Mouse (Mus musculus) urinary bladder, adult 18-20 months (tissue): Measurements from ENCODE around the gene Dyx1c1.

ENCODE experiments used
- DNase-seq, 2 experiments: peaks; one replicate each; pipeline ENCODE4 v3.0.0; 2022; ENCODE audit warnings: low spot score in 2 of 2, mixed read lengths in 2 of 2

Dyx1c1 gene

DNA sequence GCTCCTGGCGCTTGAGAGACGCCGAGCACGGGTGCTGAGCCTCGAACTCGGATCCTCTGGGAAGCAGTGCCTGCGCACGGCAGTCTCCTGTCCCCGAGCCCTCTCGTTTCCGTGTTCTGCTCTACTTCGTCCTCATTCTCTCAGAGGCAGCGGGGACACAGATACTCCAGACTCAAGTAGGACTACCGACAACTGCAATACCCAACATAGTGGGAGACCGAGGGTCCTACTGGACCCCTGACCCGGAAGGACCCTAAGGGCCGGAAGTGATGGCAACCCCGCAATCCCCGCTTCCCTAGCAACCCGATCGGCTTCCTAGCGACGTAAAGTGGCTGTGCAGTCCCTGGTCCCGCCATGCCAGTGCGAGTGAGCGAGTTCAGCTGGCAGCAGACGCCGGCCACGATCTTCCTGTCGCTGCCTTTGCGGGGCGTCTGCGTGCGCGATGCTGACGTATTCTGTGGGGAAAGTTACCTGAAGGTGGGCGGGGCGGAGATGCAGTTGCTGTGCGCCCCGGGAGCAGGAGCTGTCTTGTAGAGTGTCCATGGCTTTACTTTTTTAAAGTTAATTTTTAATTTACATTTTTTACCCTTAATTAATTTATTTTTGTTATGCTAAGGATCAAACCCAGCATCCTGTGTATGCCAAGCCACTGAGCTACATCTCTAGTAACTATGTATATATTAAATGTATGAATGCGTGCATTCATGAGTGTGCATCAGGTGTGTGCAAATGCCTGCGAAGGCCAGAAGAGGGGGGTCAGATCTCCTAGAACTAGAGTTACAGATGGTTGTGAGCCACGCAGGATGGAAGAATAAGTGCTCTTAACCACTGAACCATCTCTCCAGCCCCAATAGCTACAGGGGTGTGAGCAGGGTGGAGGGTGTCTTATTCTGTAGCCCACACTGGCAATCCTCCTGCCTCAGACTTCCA lies at the start of gene Dyx1c1, which contains the start of gene Gm44503:
Dyx1c1 (plus strand) TSS at position 265 of the 930 bp plus-strand sequence.
Gm44503 (plus strand) TSS at position 332 of the 930 bp plus-strand sequence.
- peak; percentile 51 to 62 for DNase-seq

- DNase-seq: no peak
Measured at GRCm38 (mm10) chr9:72911381-72911780, 47.2 kb upstream of the Dyx1c1 start.

- no peak for DNase-seq
Measured at GRCm38 (mm10) chr9:72913551-72913950, 45.0 kb upstream of the Dyx1c1 start.

DNA sequence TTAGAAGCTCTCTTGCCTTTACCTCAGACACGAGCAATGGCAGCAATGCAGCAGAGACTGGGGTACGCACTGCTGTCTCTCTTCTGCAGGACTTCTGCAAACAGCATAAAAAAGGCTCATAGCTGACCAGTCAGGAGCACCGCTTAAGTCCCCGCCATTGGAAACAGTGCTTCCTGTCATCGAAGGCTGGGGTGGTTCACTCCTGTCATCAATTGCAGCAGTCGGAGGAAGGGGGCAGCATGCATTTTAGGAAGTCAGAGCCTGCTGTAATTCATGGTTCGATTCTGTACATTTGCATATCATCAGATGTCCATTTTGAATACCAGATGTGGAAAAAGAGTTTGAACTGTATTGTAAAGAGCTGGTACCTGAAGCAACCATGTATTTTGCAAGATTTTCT lies 42.9 kb upstream of the Dyx1c1 start:
- DNase-seq: no peak

DNA sequence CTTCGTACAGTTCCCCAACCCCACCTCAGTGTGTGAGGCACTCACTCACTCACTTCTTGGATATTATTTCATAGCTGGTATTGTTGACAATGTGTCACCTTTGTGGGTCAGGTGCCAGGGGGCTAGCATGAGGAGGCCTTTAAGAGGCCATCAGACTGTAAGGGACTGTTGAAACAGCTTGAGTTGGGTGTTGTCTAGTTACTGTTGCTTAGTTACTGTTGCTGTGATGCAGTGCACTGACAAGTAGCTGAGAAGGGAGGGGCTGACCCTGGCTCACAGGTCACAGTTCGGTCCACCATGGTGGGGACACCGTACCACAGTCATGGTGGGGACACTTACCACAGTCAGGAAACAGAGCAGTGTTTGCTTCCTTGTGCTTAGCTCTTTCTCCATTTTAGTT lies 35.5 kb upstream of the Dyx1c1 start:
- no peak for DNase-seq

- DNase-seq: peak; percentile 15 to 23
Measured at GRCm38 (mm10) chr9:72925021-72925934, 33.3 kb upstream of the Dyx1c1 start, which contains the start of gene Pygo1. TSS of gene Pygo1 (plus strand) at chr9:72925645.

DNA sequence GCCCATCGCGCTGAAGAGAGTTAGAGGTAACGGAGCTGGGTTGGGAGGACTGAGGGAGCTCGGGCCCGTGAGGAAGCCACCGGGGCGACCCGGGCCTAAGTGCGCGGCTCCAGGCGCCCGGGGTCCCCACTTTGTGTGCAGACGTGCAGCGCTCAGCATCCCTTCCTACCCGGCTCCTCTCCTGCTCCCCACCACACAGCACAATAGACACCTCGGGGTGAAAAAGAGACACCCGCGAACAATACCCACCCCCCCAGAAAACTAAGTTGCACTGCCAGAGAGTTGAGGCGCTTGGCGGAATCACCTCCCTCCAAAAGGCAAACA lies 32.7 kb upstream of the Dyx1c1 start:
- no peak for DNase-seq

DNA sequence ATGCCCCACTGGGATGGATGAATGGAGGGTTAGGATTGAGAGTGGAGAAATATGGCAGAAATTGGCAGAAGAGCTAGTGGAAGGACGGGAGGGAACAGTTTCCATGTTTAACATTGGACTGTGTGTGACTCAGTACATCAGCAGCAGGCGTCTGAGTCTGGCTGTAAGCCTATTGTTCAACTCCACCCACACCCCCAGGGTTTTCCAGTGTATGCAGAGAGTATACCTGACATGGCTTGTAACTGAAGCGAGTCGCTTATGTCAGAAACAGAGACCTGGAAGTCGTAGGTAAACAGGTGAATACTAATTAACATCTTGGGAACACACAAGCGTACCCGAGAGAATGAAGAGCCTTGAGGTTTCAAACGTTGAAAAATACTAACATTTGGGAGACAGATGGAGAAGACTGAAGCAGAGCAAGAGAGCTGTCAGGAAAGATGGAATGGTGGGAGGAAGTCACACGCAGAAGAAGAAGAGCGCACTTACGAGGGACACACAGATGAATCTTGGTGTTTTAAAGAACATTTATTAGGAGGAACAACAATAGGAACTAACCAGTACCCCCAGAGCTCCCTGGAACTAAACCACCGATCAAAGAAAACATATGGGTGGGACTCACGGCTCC lies 27.3 kb upstream of the Dyx1c1 start:
- DNase-seq: no peak

GRCm38 (mm10) chr9:72935309-72935708 lies 23.3 kb upstream of the Dyx1c1 start:
- DNase-seq: no peak

DNA sequence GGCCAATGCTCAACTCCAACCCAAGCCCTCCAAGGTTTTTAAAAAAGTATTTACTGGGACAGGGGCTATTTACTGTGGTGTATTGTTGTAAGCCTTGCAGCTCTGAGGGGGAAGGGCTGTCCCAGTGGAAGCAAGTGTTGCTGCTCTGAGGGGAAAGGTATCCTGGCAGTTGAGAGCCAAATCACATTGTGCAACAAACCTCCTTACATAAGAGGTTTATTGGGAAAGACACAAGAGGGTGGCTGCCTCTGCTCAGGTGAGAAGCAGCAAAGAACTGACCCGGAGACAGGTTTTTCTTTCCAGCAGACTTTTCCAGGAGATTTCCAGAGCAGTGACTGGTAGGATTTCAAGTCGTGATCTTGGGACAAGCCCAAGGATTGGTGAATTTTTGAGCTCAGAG lies 22.3 kb upstream of the Dyx1c1 start:
- no peak for DNase-seq

- no peak for DNase-seq
Measured at GRCm38 (mm10) chr9:72943424-72943823, 15.2 kb upstream of the Dyx1c1 start.

DNA sequence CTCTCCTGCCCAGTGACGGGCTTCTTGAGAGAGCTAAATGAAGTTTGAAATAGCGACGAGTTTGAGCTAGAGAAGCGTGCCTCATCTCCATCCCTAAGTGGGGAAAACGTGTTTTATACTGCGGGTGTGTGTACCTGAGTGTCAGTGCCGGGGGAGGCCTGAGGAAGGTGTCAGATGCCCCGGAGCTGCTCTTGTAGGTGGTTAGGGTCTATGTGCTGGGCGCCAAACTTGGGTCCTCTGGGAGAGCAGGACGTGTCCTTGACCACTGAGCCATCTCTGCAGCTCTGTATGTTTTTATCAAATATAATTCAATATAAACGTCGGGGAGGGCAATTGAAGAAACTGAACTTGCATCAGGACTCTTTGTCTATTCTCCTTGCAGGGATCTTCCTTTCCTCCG lies 14.3 kb upstream of the Dyx1c1 start:
- DNase-seq: no peak

GRCm38 (mm10) chr9:72947010-72947409 lies 11.6 kb upstream of the Dyx1c1 start:
- DNase-seq: no peak

DNA sequence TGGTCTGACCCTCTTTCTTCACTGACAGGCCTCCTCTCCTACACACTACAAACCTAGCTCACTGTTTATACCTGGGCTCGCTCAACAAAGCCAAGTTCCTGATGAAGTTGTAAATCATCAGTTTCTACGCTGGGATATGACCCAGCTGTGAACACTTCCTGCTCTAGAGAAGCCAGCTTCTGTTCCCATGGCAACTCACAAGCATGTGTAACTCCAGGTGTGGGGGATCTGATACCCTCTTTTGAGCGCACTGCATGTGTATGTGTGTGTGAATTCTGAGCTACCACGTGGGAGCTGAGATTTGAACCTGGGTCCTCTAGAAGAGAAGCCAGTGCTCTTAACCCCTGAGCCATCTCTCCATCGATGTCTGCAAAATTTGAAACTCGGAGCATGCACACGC lies 9.0 kb upstream of the Dyx1c1 start:
- DNase-seq: no peak

DNA sequence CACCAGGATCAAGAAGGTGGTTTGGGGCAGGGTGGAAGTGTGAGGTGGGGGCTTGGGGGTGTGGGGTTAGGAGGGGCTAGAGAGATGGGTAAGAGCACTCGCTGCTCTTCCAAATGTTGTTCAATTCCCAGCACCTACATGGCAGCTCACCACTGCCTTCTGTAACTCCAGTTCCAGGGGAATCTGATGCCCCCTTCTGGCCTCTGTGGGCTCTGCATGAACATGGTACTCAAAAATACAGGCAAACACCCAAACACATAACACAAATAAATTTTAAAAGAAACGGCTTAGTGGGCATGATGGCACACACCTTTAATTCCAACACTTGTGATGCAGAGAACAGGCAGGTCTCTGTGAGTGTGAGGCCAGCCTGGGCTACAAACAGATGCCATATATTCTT lies 3.8 kb upstream of the Dyx1c1 start:
- no peak for DNase-seq

DNA sequence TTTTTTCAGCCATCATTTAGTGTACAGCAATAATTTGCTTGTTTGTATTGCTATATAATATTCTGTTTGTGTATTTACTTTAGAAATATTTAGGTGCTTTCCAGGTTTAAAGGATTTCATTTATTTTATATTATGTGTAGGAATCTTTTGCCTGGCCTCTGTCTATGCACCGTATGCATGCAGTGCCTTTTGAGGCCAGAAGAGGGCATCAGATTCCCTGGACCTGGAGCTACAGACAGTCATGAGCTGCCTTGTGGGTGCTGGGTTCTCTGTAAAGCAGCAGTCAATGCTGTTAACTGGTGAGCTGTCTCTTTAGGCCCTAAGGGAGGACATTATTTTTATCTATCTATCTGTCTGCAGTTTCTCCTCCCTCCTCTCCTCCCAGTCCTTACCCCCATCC lies 3.0 kb upstream of the Dyx1c1 start:
- DNase-seq: no peak

DNA sequence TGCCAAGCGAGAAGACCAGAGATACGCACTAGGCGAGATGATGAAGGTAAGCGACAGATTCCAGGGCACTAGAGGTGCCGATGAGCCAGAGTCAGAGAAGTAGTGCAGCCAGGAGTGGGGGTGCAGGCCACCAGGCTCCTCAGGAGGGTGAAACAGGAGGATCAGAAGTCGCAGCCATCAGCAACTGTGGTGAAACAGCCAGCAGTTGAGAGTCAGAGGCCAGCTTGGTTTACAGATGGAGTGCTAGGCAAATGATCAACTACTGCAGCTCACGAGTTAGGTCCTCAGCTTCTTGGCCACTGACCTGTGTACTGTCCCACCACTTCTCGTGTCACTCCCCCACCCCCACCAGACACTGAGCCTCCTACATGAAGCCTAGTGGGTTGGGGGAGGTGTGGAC lies 2.8 kb downstream of the Dyx1c1 start:
- no peak for DNase-seq

GRCm38 (mm10) chr9:72961959-72962358 lies 3.4 kb downstream of the Dyx1c1 start:
- DNase-seq: no peak

GRCm38 (mm10) chr9:72968349-72969061 lies 9.9 kb downstream of the Dyx1c1 start:
- DNase-seq: peak; percentile 10 to 27

DNA sequence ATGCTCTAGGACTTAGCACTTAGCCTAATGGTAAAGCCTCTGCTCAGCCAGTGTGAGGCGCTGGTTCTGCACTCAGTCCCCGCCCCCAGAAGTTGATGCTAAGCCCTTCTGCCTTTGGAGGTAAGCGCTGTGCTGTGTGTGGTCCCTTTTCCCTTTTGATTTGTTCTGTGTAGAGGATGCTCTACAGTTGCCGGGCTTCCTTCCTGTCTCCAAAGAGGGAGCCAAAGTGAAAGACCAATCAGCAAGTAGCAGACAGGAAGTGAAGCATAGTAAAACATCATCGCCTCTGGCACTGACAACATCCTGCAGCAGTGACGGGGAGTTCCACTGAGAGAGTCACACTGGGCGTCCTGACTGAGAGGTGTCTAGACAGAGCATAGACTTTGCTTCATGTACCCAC lies 11.3 kb downstream of the Dyx1c1 start:
- DNase-seq: no peak

DNA sequence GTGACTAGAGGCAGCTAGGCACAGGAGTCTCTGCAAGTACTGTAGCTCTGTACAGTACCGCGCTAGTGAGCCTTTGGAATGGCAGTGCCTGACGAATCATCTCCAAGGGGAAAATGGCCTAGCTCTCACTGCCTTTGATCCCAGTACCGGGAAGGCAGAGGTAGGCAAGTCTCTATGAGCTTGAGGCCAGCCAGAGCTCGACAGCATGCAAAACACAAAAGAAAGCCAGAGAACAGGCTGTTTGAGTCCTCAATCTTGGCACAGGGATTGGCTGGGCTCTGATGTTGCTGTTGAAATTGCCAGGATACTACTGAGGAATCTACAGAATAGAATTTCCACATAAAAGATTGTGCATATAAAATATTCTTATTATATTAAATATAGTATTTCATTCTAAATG lies 13.8 kb downstream of the Dyx1c1 start:
- DNase-seq: no peak
